Mouse (Mus musculus) liver, embryonic 12.5 days (tissue): ENCODE measurements at regions not wholly inside any gene's neighbourhood (a gene's known extent, or its start where the extent isn't known, plus 50 kb on each side); places are given as distances from the start of the nearest gene placed in this dataset.

Source experiments
- ATAC-seq: fragments of 200-750 bp; cut with Nextera tagmentation; 2 replicates; pipeline ENCODE4 v1.8.0; 2017; ENCODE audit warnings: moderate number of reproducible peaks, mild to moderate bottlenecking, moderate library complexity
- H3K27ac ChIP-seq: fragments of 300-500 bp; sonication (generic); 2 replicates; pipeline ENCODE4 v1.5.1; 2016; ENCODE audit warnings: mild to moderate bottlenecking
- H3K27me3 ChIP-seq: fragments of 300-500 bp; sonication (generic); replicated peaks from 2 replicates; pipeline ENCODE4 v1.6.1; 2016; ENCODE audit warnings: mild to moderate bottlenecking, moderate library complexity
- H3K36me3 ChIP-seq: fragments of 300-500 bp; sonication (generic); 2 replicates; pipeline ENCODE4 v1.6.1; 2016; ENCODE audit warnings: mild to moderate bottlenecking, moderate library complexity
- H3K4me1 ChIP-seq: fragments of 300-500 bp; sonication (generic); 2 replicates; pipeline ENCODE4 v1.6.1; 2016
- H3K4me2 ChIP-seq: fragments of 300-500 bp; sonication (generic); 2 replicates; pipeline ENCODE4 v1.6.1; 2016; ENCODE audit warnings: mild to moderate bottlenecking, moderate library complexity
- H3K4me3 ChIP-seq: fragments of 300-500 bp; sonication (generic); 2 replicates; pipeline ENCODE4 v1.5.1; 2016; ENCODE audit warnings: mild to moderate bottlenecking, moderate library complexity
- H3K9ac ChIP-seq: fragments of 300-500 bp; sonication (generic); 2 replicates; pipeline ENCODE4 v1.6.1; 2016; ENCODE audit warnings: mild to moderate bottlenecking, moderate library complexity
- H3K9me3 ChIP-seq: fragments of 300-500 bp; sonication (generic); replicated peaks from 2 replicates; pipeline ENCODE4 v1.6.1; 2016; ENCODE audit warnings: mild to moderate bottlenecking, moderate library complexity
- WGBS: fragments of 180-500 bp; shearing (Covaris S2); methylation state at CpG from one replicate; pipeline ENCODE4 v1.1.7; 2016; ENCODE audit not compliant: insufficient replicate concordance; 5-methylcytosine and 5-hydroxymethylcytosine counted together

DNA sequence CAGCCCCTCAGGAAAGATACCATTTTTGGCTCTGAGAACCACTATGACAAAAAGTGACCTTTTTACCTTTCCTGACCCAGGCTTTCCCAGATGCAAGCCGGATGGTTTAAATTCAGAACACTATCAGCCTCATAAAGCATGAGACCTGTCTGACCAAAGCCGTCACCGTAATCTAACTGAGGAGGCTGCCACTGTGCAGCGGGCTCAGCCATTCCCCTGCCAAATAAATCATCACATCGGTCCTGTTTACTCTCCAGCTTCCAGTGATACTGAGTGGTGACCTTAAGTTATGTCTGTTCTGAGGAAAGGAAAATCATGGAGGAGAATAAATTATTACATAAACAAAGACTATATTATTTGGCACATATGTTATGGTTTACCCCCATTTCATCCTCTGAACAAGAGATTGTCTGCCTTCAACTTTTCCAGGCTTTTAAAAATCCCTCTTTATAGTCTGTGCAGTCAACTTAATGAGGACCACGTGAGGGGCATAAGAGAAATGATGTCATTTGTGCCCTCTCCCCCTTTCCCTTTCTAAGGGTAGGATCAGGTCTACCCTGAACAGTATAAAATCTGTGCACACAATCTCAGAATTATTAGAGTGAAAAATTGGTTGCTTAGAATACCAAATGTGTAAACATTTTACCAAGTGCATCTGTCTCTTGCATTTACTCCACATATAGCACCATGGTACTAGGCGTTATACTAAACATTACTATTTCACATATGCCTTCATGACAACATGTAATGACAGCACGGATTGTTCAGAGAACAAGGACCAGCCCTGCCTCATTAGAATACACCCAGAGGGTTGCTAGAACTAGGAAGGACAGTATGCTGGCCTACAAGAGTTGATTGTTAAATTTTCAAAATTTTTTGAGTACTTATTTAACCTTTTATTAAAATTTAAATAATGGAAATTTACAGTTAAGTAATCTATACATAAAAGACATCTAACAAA, 401.9 kb upstream of the Xrcc4 start:
- no peak for ATAC-seq

DNA sequence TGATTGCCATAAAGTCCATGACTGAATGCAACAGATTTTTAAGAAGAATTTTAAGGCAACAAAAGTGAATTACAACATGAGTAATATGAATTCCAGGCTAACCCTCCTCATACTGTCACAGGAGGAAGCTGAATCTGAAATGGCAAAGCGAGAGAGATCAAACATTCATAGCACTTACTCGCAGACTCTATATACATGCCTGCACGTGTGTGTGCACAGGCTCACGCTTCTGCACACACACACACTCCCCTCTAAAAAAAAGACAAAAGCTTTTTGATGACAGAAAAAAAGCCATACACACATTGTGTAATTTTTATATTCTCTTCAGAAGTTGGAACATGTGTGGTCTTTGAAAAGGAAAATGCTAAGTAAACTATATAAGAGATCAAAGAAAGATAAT, 391.1 kb upstream of the Xrcc4 start:
- 79% methylated on average over 4 of the region's 4 CpGs for WGBS

More for the DNA sequence above, 401.9 kb upstream of the Xrcc4 start:
- Histone ChIP-seq H3K27ac (no peak overlapping the region), H3K4me3 (no peak overlapping the region), H3K36me3 (no peaks in the 10 kb centered on the region), H3K9ac (no peak overlapping the region), H3K27me3 (no peaks in the 10 kb centered on the region), H3K4me2 (no peak overlapping the region), H3K9me3 (no peaks in the 10 kb centered on the region), H3K4me1 (no peaks in the 10 kb centered on the region)
- 52% methylated on average over 8 of the region's 8 CpGs for WGBS

DNA sequence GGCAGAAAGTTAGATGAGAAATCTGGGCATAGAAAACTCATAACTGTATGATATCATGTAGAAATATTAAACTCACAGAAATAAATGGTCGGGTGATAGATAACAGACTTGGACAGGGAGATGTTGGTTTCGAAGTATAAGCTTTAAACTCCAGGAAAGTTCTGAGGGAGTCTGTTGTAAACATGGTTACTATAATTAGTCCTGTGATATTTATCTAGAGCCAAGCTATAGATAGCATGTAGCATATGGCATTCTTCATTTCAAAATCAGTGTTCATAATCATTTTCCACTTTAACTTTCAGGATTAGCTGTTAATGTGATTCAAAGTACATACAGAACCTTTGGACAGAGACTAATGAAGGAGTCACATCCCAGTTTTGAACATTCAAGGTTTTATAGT, 387.5 kb upstream of the Xrcc4 start:
- Histone ChIP-seq H3K4me3 (no peak overlapping the region), H3K9ac (no peak overlapping the region), H3K9me3 (no peaks in the 10 kb centered on the region), H3K27ac (no peak overlapping the region), H3K27me3 (no peaks in the 10 kb centered on the region), H3K4me2 (no peak overlapping the region), H3K4me1 (no peaks in the 10 kb centered on the region), H3K36me3 (no peaks in the 10 kb centered on the region)
- 63% methylated on average over 2 of the region's 2 CpGs for WGBS
- ATAC-seq: no peak

More for the DNA sequence above, 391.1 kb upstream of the Xrcc4 start:
- H3K4me2 ChIP-seq: no peak overlapping the region
- no peaks in the 10 kb centered on the region for H3K9me3 ChIP-seq
- no peak overlapping the region for H3K4me3 ChIP-seq
- H3K27me3 ChIP-seq: no peaks in the 10 kb centered on the region
- no peak for ATAC-seq
- no peaks in the 10 kb centered on the region for H3K4me1 ChIP-seq
- no peaks in the 10 kb centered on the region for H3K36me3 ChIP-seq
- no peak overlapping the region for H3K9ac ChIP-seq
- no peak overlapping the region for H3K27ac ChIP-seq

DNA sequence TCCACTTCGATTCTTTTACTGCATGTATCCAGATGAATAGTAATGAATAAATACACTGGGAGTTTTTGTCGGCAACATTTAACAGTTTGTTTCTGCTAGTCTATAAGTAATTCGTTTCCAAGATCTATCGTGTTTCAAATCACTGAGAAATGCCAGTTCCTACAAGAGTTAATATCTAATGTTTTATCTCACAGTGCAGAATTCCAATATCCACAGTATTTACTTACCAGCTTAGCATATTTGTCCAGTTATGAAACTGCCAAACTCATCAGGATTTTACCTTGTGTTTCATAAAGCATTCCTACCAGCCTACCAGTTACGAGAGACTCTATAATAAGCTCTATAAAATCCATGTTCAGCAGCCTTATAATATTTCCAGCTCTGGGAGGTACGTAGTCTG, 385.1 kb upstream of the Xrcc4 start:
- ATAC-seq: no peak
- Histone ChIP-seq H3K4me1 (no peaks in the 10 kb centered on the region), H3K27me3 (no peaks in the 10 kb centered on the region), H3K4me2 (no peak overlapping the region), H3K27ac (no peak overlapping the region), H3K9me3 (no peaks in the 10 kb centered on the region), H3K36me3 (no peaks in the 10 kb centered on the region), H3K4me3 (no peak overlapping the region), H3K9ac (no peak overlapping the region)
- WGBS: 71% methylated on average over 6 of the region's 6 CpGs

DNA sequence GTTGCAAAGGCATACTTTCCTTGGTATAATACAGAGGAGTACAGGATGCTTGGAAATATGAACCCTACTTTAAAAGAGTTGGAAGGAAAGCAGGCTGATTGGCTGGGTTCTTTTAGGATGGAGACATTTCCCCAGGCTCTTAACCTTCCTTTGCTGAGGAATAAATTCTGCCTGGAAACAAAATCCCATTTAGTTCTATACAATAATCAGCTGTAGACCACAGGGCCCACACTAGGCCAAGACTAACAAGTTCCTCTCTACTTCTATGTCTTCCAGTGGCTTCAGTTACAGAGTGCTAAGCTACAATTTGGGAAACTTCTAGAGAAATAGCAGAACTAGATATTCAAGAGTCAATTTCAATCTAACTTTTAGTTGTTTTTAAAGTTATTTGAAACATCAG, 384.6 kb upstream of the Xrcc4 start:
- no peaks in the 10 kb centered on the region for H3K27me3 ChIP-seq
- no peak overlapping the region for H3K4me2 ChIP-seq
- no peak overlapping the region for H3K9ac ChIP-seq
- no peaks in the 10 kb centered on the region for H3K9me3 ChIP-seq
- no peak overlapping the region for H3K4me3 ChIP-seq
- ATAC-seq: no peak
- H3K4me1 ChIP-seq: no peaks in the 10 kb centered on the region
- H3K36me3 ChIP-seq: no peaks in the 10 kb centered on the region
- no peak overlapping the region for H3K27ac ChIP-seq

DNA sequence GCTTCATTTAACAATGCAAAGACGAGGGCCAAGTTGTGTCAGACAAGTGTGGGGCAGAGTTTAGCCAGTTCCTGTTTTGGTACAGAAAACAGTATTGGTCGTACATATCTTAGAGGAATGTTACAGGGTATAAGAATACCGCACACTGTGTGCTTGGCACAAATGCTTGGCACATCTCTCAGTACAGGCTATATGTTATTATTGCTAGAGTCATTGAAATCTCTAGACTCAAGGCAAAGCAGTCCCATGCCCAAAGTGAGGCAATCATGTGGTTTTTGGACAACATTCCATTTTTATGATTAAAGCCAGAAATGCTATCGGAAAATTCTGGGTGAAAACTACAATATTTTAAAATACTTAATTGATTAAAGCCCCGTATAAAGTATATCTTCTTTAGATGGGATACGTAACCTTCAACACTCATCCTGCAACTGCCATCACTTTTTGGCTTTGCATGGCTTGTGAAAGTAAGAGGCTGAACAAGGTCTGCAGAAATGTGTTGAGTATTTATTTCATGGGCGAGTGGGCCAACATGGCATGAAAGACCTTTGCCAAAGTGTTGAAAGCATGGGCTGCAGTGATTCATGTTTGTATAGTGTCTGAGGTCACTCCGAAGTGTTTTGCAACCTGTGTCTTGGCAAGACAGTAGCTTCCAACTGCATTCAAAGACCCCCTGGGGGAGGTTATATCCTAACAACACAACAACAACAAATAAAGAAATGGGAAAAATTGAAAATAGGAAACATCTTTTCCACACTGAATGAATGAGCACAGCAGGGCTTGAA, 383.8 kb upstream of the Xrcc4 start:
- WGBS: 68% methylated on average over 8 of the region's 8 CpGs
- no peaks in the 10 kb centered on the region for H3K27me3 ChIP-seq

DNA sequence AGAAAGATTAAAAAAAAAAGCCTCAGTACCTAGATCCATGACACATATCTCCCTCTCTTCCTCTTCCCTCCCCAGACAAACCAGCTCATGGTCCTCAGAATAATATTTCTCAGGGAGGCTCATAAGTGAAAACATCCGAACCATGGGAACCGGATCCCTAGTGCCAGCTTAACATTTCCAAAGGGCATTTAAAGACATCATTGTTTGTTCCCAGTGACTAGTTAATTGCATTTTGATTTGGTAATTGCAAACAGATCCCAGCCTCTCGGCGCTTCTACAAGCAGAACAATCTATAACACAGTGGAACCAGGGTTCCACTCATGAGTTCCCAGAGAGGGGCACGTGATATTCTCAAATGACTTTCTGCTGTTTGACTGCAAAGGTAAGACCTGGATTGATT, 376.7 kb upstream of the Xrcc4 start:
- no peaks in the 10 kb centered on the region for H3K9me3 ChIP-seq
- H3K4me3 ChIP-seq: no peak overlapping the region
- H3K9ac ChIP-seq: no peak overlapping the region
- ATAC-seq: no peak
- H3K4me1 ChIP-seq: no peaks in the 10 kb centered on the region
- 69% methylated on average over 5 of the region's 5 CpGs for WGBS
- H3K27ac ChIP-seq: no peak overlapping the region
- no peaks in the 10 kb centered on the region for H3K27me3 ChIP-seq
- H3K4me2 ChIP-seq: no peak overlapping the region
- H3K36me3 ChIP-seq: no peaks in the 10 kb centered on the region

More for the DNA sequence above, 383.8 kb upstream of the Xrcc4 start:
- H3K4me2 ChIP-seq: no peak overlapping the region
- H3K36me3 ChIP-seq: no peaks in the 10 kb centered on the region
- no peak for ATAC-seq
- no peaks in the 10 kb centered on the region for H3K4me1 ChIP-seq
- no peak overlapping the region for H3K9ac ChIP-seq
- no peaks in the 10 kb centered on the region for H3K9me3 ChIP-seq
- no peak overlapping the region for H3K27ac ChIP-seq
- no peak overlapping the region for H3K4me3 ChIP-seq

DNA sequence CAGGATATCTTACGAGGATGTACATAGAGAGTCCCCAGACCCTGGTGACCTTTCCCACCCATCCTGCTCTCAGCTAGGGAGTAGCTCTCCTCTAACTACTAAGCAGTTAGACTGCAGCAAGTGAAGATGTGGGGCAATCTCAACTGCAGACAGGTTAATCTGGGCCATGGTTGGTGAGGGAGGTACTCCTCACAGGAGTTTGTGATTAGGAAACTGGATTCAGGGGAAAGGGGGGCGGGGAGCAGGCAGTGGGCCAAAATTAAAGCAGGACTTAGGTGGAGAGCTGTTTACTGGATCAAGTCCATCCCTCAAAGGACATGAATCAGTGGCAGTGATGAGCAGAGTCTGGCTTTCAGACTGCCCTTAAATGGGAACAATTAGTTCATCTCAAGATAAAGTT, 374.6 kb upstream of the Xrcc4 start:
- no peak overlapping the region for H3K4me2 ChIP-seq
- H3K27ac ChIP-seq: no peak overlapping the region
- 63% methylated on average over 2 of the region's 2 CpGs for WGBS
- H3K36me3 ChIP-seq: no peaks in the 10 kb centered on the region
- no peaks in the 10 kb centered on the region for H3K27me3 ChIP-seq
- no peak for ATAC-seq
- no peaks in the 10 kb centered on the region for H3K4me1 ChIP-seq
- H3K9me3 ChIP-seq: no peaks in the 10 kb centered on the region
- H3K4me3 ChIP-seq: no peak overlapping the region
- H3K9ac ChIP-seq: no peak overlapping the region

DNA sequence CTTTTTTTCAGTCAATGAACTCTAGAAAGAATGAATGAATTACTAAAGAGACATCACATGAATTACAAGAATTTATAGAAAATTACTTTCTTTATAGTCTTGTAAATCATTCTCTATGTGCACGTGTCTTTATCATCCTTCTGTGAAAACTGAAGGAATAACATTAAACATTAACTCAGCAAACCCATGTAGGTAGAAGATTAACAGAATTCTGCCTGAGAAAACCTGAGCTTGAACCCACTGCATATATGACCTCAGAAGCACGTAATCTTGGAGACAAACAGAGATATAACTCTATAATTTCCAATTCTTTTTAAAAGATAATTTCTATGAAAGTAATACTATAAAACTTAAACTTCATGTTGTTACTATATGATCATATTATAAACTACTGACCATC, 374.0 kb upstream of the Xrcc4 start:
- Histone ChIP-seq H3K4me2 (no peak overlapping the region), H3K27me3 (no peaks in the 10 kb centered on the region), H3K4me3 (no peak overlapping the region), H3K9ac (no peak overlapping the region), H3K4me1 (no peaks in the 10 kb centered on the region), H3K27ac (no peak overlapping the region), H3K9me3 (no peaks in the 10 kb centered on the region), H3K36me3 (no peaks in the 10 kb centered on the region)
- no peak for ATAC-seq
- 52% methylated on average over 2 of the region's 2 CpGs for WGBS

DNA sequence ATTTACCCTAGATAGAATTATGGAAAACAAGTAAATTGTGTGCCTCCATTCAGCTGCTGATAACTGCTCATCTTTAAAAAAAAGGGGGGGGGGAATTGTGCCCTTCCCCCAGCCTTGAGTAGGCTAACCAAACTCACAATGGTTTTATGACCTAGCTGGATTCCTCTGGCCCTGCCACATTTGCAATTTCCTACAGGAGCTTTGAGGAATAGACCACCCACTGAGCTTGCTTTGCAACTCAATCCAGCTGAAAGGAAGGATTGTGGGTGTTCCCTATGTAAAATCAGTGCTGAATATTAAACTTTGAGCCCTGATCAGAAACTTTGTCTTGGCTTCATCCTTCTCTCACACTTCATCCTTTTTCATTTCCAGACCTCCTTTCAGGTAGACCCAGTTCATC, 365.2 kb upstream of the Xrcc4 start:
- no peaks in the 10 kb centered on the region for H3K9me3 ChIP-seq
- no peaks in the 10 kb centered on the region for H3K27me3 ChIP-seq
- H3K9ac ChIP-seq: no peak overlapping the region
- H3K27ac ChIP-seq: no peak overlapping the region
- H3K36me3 ChIP-seq: no peaks in the 10 kb centered on the region
- no peak overlapping the region for H3K4me3 ChIP-seq
- no peak for ATAC-seq
- no peaks in the 10 kb centered on the region for H3K4me1 ChIP-seq
- H3K4me2 ChIP-seq: no peak overlapping the region

DNA sequence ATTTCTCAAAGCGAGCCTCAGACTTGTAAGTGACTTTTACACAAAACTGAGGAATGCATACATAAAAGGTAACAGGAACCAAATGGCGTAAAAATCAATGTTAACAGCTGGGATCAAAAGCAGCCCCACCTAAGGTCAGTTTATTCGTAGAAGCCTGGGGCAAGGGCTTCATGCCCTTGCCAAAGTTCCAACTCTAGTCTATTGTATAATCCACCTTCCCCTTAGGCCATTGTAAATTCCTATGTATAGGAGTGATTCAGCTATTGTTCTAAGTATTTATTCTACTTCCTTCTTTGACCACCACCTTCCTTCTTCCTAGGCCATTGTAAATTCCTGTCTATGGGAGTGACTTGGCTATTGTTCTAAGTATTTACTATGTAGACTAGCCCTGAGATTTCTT, 337.5 kb upstream of the Xrcc4 start:
- H3K4me3 ChIP-seq: no peak overlapping the region
- no peaks in the 10 kb centered on the region for H3K36me3 ChIP-seq
- H3K4me2 ChIP-seq: no peak overlapping the region
- H3K9me3 ChIP-seq: no peaks in the 10 kb centered on the region
- H3K27ac ChIP-seq: no peak overlapping the region
- no peak for ATAC-seq
- WGBS: 59% methylated on average over 3 of the region's 3 CpGs
- no peaks in the 10 kb centered on the region for H3K4me1 ChIP-seq
- no peaks in the 10 kb centered on the region for H3K27me3 ChIP-seq
- H3K9ac ChIP-seq: no peak overlapping the region

DNA sequence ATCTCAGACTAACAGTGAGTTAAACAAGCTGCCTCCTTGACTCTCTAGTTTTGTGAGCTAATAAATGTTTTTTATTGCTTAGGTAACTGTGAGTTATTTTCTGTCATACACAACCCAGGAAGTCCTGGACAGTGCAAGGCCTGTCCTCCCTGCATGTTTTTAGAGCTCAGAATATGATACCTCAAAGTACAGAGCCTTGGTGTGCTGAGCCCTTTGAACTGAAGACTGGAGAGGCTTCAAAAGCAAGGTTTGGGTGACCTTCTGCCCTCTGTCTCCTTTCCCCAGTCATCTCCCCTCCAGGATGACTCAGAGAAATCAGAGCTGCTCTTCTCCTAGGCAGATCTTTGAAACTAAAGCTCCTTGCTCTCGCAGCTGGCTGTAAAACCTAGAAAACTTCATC, 336.0 kb upstream of the Xrcc4 start:
- Histone ChIP-seq H3K4me3 (no peak overlapping the region), H3K27ac (no peak overlapping the region), H3K27me3 (no peaks in the 10 kb centered on the region), H3K36me3 (no peaks in the 10 kb centered on the region), H3K4me1 (no peaks in the 10 kb centered on the region), H3K9me3 (no peaks in the 10 kb centered on the region), H3K9ac (no peak overlapping the region), H3K4me2 (no peak overlapping the region)
- 46% methylated on average over 1 of the region's 1 CpGs for WGBS
- no peak for ATAC-seq
